Comparison of ENCODE assay signal across 8 mouse cellular contexts in genomic region chr11:62456483-62457172, GRCm38 (mm10). TPM values are rescaled to one million over a fixed set of nuclear protein-coding genes. Genes with fewer than 3 reads are reported as not detected.
DNase-seq lines count a peak whose midpoint lies in the region; ATAC-seq and TF ChIP-seq lines count a peak whose summit lies in the region.

No protein-coding gene starts in this region.

- H3K9me3 ChIP-seq in ES-E14 (ENCODE audit: control insufficient read depth, insufficient read depth, low read depth, low read length): no peaks in the 10 kb centered on the region
- H3K9me3 ChIP-seq in embryonic facial prominence, embryonic 13.5 days: no peaks in the 10 kb centered on the region
- no peaks in the 10 kb centered on the region for H3K9me3 ChIP-seq in heart, embryonic 14.5 days (ENCODE audit: control insufficient read depth, low read length)
- no peaks in the 10 kb centered on the region for H3K9me3 ChIP-seq in lung, postnatal 0 days (ENCODE audit: low read length)

- peak overlapping the region; percentile 85 for H3K27ac ChIP-seq in ES-E14 (ENCODE audit: insufficient read depth, low read depth, low read length, poor library complexity, severe bottlenecking)
- peak overlapping the region; percentile 97 for H3K27ac ChIP-seq in embryonic facial prominence, embryonic 13.5 days
- H3K27ac ChIP-seq in heart, embryonic 14.5 days (replicated peaks in 1 of 2; ENCODE audit: control insufficient read depth in 1 of 2, insufficient read depth in 1 of 2, low read depth in 2 of 2, low read length in 2 of 2): peak overlapping the region; percentile 98 to 100
- peak overlapping the region; percentile 90 for H3K27ac ChIP-seq in layer of hippocampus, adult 2 months
- H3K27ac ChIP-seq in lung, postnatal 0 days (ENCODE audit: low read length): peak overlapping the region; percentile 99

- H3K36me3 ChIP-seq in ES-E14 (ENCODE audit: control insufficient read depth, insufficient read depth, low read length, poor library complexity, severe bottlenecking): 0 out of 2 replicates have a peak, but pooled peaks cover 3% of the 10 kb centered on the region
- no peaks in the 10 kb centered on the region for H3K36me3 ChIP-seq in embryonic facial prominence, embryonic 13.5 days
- H3K36me3 ChIP-seq in heart, embryonic 14.5 days (ENCODE audit: control insufficient read depth, insufficient read depth, low read length): no peaks in the 10 kb centered on the region
- H3K36me3 ChIP-seq in lung, postnatal 0 days (ENCODE audit: insufficient read depth, low read length): no peaks in the 10 kb centered on the region

- no peak for TF ChIP-seq EP300 in lung, postnatal 0 days (IDR thresholded peaks at IDR 0.05)

- ATAC-seq in embryonic facial prominence, embryonic 13.5 days (ENCODE audit: insufficient number of reproducible peaks, insufficient read depth, low FRiP score, low TSS enrichment, low read depth): peak; percentile 63
- peak; percentile 77 for ATAC-seq in heart, embryonic 14.5 days (ENCODE audit: insufficient number of reproducible peaks, insufficient read depth, low FRiP score, low read depth)
- peak; percentile 66 for ATAC-seq in lung, postnatal 0 days

- peaks cover 0 to 4% of the 10 kb centered on the region in 2 experiments; a peak in 2 of 4 replicates for H3K4me1 ChIP-seq in ES-E14 (ENCODE audit: control insufficient read depth in 2 of 2, insufficient read depth in 2 of 2, low read length in 2 of 2, poor library complexity in 1 of 2)
- H3K4me1 ChIP-seq in embryonic facial prominence, embryonic 13.5 days: peaks cover 16% of the 10 kb centered on the region
- H3K4me1 ChIP-seq in heart, embryonic 14.5 days (ENCODE audit: control insufficient read depth in 2 of 2, insufficient read depth in 2 of 2, low read length in 2 of 2): peaks cover 0 to 14% of the 10 kb centered on the region in 2 experiments; a peak in 2 of 4 replicates
- H3K4me1 ChIP-seq in lung, postnatal 0 days (ENCODE audit: insufficient read depth, low read depth, low read length): no peaks in the 10 kb centered on the region

- under 1% methylated on average over 42 of the region's 42 CpGs for WGBS in embryonic facial prominence, embryonic 13.5 days
- under 1% methylated on average over 39 of the region's 42 CpGs for WGBS in heart, embryonic 14.5 days
- WGBS in lung, postnatal 0 days: under 1% methylated on average over 34 of the region's 42 CpGs

- peak; percentile 57 for TF ChIP-seq CTCF in layer of hippocampus, adult 2 months (conservative IDR thresholded peaks at IDR 0.05)
- TF ChIP-seq CTCF in lung, postnatal 0 days (IDR thresholded peaks at IDR 0.05): peak; percentile 52

- peak; percentile 28 for DNase-seq in ES-E14 (ENCODE audit: low read depth, low spot score)
- DNase-seq in adrenal gland, postnatal 14 days: peak; percentile 64
- peak; percentile 11 to 17 for DNase-seq in layer of hippocampus, adult 2 months (ENCODE audit: low spot score in 2 of 2)
- DNase-seq in lung, postnatal 0 days (ENCODE audit: low spot score): peak; percentile 78
- peak; percentile 51 for DNase-seq in ovary, postnatal 10 days (ENCODE audit: low spot score)
- DNase-seq in urinary bladder, postnatal 4 days (ENCODE audit: low spot score in 2 of 2): peak; percentile 51 to 62

- in situ Hi-C loops in ES-E14 (cut with MboI; ENCODE audit: low sequenced_read_pairs in 2 of 2, unreplicated experiment in 2 of 2): no loop called here

- no peaks in the 10 kb centered on the region for H3K27me3 ChIP-seq in embryonic facial prominence, embryonic 13.5 days
- no peaks in the 10 kb centered on the region for H3K27me3 ChIP-seq in heart, embryonic 14.5 days (ENCODE audit: control insufficient read depth, insufficient read depth, low read length)
- H3K27me3 ChIP-seq in lung, postnatal 0 days (replicated peaks; ENCODE audit: insufficient read depth, low read length): no peaks in the 10 kb centered on the region

- peak overlapping the region; percentile 78 to 91 for H3K4me3 ChIP-seq in ES-E14 (ENCODE audit: insufficient read depth in 1 of 2, low read depth in 1 of 2, low read length in 2 of 2, poor library complexity in 1 of 2, severe bottlenecking in 1 of 2)
- H3K4me3 ChIP-seq in embryonic facial prominence, embryonic 13.5 days: peak overlapping the region; percentile 94
- peak overlapping the region; percentile 96 to 98 for H3K4me3 ChIP-seq in heart, embryonic 14.5 days (ENCODE audit: control insufficient read depth in 1 of 2, insufficient read depth in 1 of 2, low read depth in 1 of 2, low read length in 2 of 2)
- peak overlapping the region; percentile 97 for H3K4me3 ChIP-seq in layer of hippocampus, adult 2 months
- peak overlapping the region; percentile 99 for H3K4me3 ChIP-seq in lung, postnatal 0 days (ENCODE audit: low read depth, low read length)

- peak overlapping the region; percentile 92 for H3K9ac ChIP-seq in ES-E14 (ENCODE audit: insufficient read depth, low read depth, low read length, poor library complexity, severe bottlenecking)
- H3K9ac ChIP-seq in embryonic facial prominence, embryonic 13.5 days: peak overlapping the region; percentile 99
- H3K9ac ChIP-seq in heart, embryonic 14.5 days (ENCODE audit: low read length): peak overlapping the region; percentile 99
- H3K9ac ChIP-seq in lung, postnatal 0 days (replicated peaks; ENCODE audit: low read depth): peak overlapping the region; percentile 97

- H3K4me2 ChIP-seq in embryonic facial prominence, embryonic 13.5 days: peak overlapping the region; percentile 81
- peak overlapping the region; percentile 93 for H3K4me2 ChIP-seq in heart, embryonic 14.5 days (ENCODE audit: low read length)
- H3K4me2 ChIP-seq in lung, postnatal 0 days (replicated peaks; ENCODE audit: low read depth, low read length): peak overlapping the region; percentile 91

TF ChIP-seq in ES-E14, 5 proteins besides CTCF, POLR2A, EP300 and RAD21:
- TF ChIP-seq ZNF384 (IDR thresholded peaks at IDR 0.05; ENCODE audit: low read depth, low read length): peak; percentile 82
- no peak for TF ChIP-seq CHD2 (IDR thresholded peaks at IDR 0.05; ENCODE audit: low read depth, low read length)

RNA-seq across cellular contexts. Expression of gene Pigl, which starts 1.6 kb away (rescaled TPM):
- 21.9 and 25.8 TPM in 2 replicates for total RNA-seq in ES-E14 (2012; rRNA removed)
- total RNA-seq in adrenal gland, postnatal 14 days (2021): 6.9 and 7.7 TPM in 2 replicates
- polyA plus RNA-seq in embryonic facial prominence, embryonic 13.5 days (2015; fragmentation: Nextera tagmentation; extraction: Ambion mirVana): 8.4 and 9.6 TPM in 2 replicates
- polyA plus RNA-seq in heart, embryonic 14.5 days (2014; fragmentation: Nextera tagmentation; extraction: Ambion mirVana): 7.4 and 8.3 TPM in 2 replicates
- total RNA-seq in layer of hippocampus, adult 2 months (2021): 1 to 10 TPM; 7.3 to 8.7 TPM
- polyA plus RNA-seq in lung, postnatal 0 days (2015; fragmentation: Nextera tagmentation; extraction: Ambion mirVana): 4.8 and 5.0 TPM in 2 replicates

RNA-seq across cellular contexts. Expression of gene Ncor1, which starts 1.7 kb away (rescaled TPM):
- 186 and 206 TPM in 2 replicates for total RNA-seq in ES-E14 (2012; rRNA removed)
- total RNA-seq in adrenal gland, postnatal 14 days (2021): 197 and 214 TPM in 2 replicates
- polyA plus RNA-seq in embryonic facial prominence, embryonic 13.5 days (2015; fragmentation: Nextera tagmentation; extraction: Ambion mirVana): 161 and 181 TPM in 2 replicates
- polyA plus RNA-seq in heart, embryonic 14.5 days (2014; fragmentation: Nextera tagmentation; extraction: Ambion mirVana): 141 and 150 TPM in 2 replicates
- 100 to 1,000 TPM; 300 to 303 TPM for total RNA-seq in layer of hippocampus, adult 2 months (2021)
- 103 and 128 TPM in 2 replicates for polyA plus RNA-seq in lung, postnatal 0 days (2015; fragmentation: Nextera tagmentation; extraction: Ambion mirVana)

Comparison
In these comparisons a context has a peak if more than half of its experiments do, and no peak if none do; other contexts are left out.
1. Peak in every context shown above with its lines: DNase-seq, ATAC-seq, H3K4me3 ChIP-seq and H3K27ac ChIP-seq.
2. DNase-seq: peak in every context shown above with its lines; median percentile 78 in lung, postnatal 0 days; 64 in adrenal gland, postnatal 14 days; 56 in urinary bladder, postnatal 4 days; 51 in ovary, postnatal 10 days; 28 in ES-E14; 14 in layer of hippocampus, adult 2 months.